Mouse (Mus musculus): Measurements from ENCODE around the gene Plpp3.

DNA sequence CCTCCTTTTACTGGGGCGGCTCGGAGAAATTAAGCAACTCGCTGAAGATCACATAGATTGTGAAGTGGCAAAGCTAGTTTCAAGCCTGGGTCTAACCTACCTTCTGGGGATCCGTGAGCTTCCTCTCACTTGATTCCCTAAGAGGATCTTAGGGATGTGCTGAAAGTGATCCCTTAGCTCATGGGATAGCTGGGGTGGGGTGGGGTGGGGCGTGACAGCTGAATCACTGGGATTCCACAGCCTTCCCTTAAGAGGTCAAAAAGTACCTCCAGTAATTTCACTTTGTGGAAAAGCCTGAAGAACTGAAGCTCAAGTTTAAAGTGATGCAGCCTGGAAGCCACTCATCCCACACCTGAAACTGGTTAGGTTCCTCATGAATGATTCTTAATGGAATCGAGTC lies 27.8 kb downstream of the Plpp3 start:
- TF ChIP-seq CTCF (IDR thresholded peaks at IDR 0.05 in 2 of 3, conservative IDR thresholded peaks at IDR 0.05 in 1 of 3; ENCODE audit: control insufficient read depth in 1 of 3, insufficient read depth in 1 of 3, low read depth in 2 of 3, low read length in 3 of 3, poor library complexity in 1 of 3, severe bottlenecking in 1 of 3): no peak
- no peak for TF ChIP-seq RAD21 (IDR thresholded peaks at IDR 0.05; ENCODE audit: low read depth, low read length)
- no peak for TF ChIP-seq POLR2A (IDR thresholded peaks at IDR 0.05; ENCODE audit: control insufficient read depth in 1 of 2, insufficient read depth in 1 of 2, low read depth in 1 of 2, low read length in 2 of 2, poor library complexity in 1 of 2)
- no peak for TF ChIP-seq ZNF384 (IDR thresholded peaks at IDR 0.05; ENCODE audit: low read depth, low read length)
